Mouse (Mus musculus): ENCODE data around the gene Gm960. TPM values are rescaled to one million over a fixed set of nuclear protein-coding genes. Genes with fewer than 3 reads are reported as not detected.

Gm960 gene
- polyA plus RNA-seq, 1 experiment, result not detected

DNA sequence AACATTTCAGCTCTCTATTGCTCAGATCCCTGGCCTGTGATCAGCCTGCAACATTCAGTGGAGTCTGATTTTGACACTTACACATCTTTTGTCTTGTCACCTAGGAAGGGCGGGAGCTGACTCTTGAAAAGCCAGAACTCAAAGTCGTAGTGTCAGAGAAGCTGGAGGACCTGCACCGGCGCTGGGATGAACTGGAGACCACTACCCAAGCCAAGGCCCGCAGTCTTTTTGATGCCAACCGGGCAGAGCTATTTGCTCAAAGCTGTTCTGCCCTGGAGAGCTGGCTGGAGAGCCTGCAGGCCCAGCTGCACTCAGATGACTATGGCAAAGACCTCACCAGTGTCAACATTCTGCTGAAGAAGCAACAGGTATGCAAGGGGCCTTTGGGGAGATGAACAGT lies 43.8 kb upstream of the Gm960 start:
- 89% methylated on average over 6 of the region's 6 CpGs for WGBS
- no peak for DNase-seq (ENCODE audit: low read depth in 1 of 2, low spot score in 2 of 2)
- H3K36me3 ChIP-seq (ENCODE audit: control insufficient read depth, insufficient read depth, low read length), result no peaks in the 10 kb centered on the region
- no peak overlapping the region for H3K27ac ChIP-seq (ENCODE audit: insufficient read depth, low read length)
- no peaks in the 10 kb centered on the region for H3K27me3 ChIP-seq (ENCODE audit: control insufficient read depth, insufficient read depth, low read length)
- TF ChIP-seq POLR2A (IDR thresholded peaks at IDR 0.05; ENCODE audit: low read depth, low read length) (no peak), CTCF (IDR thresholded peaks at IDR 0.05; ENCODE audit: extremely low read depth, insufficient read depth, insufficient read length, insufficient replicate concordance) (no peak)
- H3K4me3 ChIP-seq (ENCODE audit: extremely low read depth, insufficient read depth, insufficient read length), result no peak overlapping the region
- H3K4me1 ChIP-seq (ENCODE audit: control insufficient read depth, insufficient read depth, insufficient read length), result no peaks in the 10 kb centered on the region

DNA sequence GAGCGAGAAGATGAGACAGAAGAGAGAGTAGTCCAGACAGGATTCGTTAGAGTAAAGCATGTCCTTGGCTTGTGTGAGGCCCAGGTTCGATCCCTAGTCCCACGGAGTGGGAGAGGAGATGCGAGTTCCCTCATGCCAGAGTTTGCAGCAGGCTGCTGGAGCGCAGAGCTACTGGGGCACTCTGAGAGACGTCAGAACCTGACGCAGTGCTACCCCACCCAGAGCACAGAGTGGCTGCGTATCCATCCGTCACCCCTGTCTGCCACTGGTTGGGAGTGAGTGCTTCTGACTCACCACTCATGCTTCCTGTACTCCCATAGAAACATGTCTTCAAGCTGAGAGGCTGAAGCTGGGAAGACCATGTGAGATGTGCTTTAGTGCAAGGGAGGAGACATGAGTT lies 43.0 kb upstream of the Gm960 start:
- DNase-seq (ENCODE audit: low read depth in 1 of 2, low spot score in 2 of 2), result no peak
- no peak overlapping the region for H3K27ac ChIP-seq (ENCODE audit: insufficient read depth, low read length)
- H3K4me1 ChIP-seq (ENCODE audit: control insufficient read depth, insufficient read depth, insufficient read length), result no peaks in the 10 kb centered on the region
- H3K27me3 ChIP-seq (ENCODE audit: control insufficient read depth, insufficient read depth, low read length), result no peaks in the 10 kb centered on the region
- 88% methylated on average over 10 of the region's 10 CpGs for WGBS
- no peaks in the 10 kb centered on the region for H3K36me3 ChIP-seq (ENCODE audit: control insufficient read depth, insufficient read depth, low read length)
- no peak overlapping the region for H3K4me3 ChIP-seq (ENCODE audit: extremely low read depth, insufficient read depth, insufficient read length)
- TF ChIP-seq POLR2A (IDR thresholded peaks at IDR 0.05; ENCODE audit: low read depth, low read length) (no peak), CTCF (IDR thresholded peaks at IDR 0.05; ENCODE audit: extremely low read depth, insufficient read depth, insufficient read length, insufficient replicate concordance) (no peak)

GRCm38 (mm10) chr19:4739762-4740161 lies 41.3 kb upstream of the Gm960 start:
- no peak for DNase-seq (ENCODE audit: low read depth in 1 of 2, low spot score in 2 of 2)
- TF ChIP-seq CTCF (IDR thresholded peaks at IDR 0.05; ENCODE audit: extremely low read depth, insufficient read depth, insufficient read length, insufficient replicate concordance) (no peak), POLR2A (IDR thresholded peaks at IDR 0.05; ENCODE audit: low read depth, low read length) (no peak)
- H3K27ac ChIP-seq (ENCODE audit: insufficient read depth, low read length), result no peak overlapping the region
- no peak overlapping the region for H3K4me3 ChIP-seq (ENCODE audit: extremely low read depth, insufficient read depth, insufficient read length)
- H3K4me1 ChIP-seq (ENCODE audit: control insufficient read depth, insufficient read depth, insufficient read length), result no peaks in the 10 kb centered on the region
- H3K36me3 ChIP-seq (ENCODE audit: control insufficient read depth, insufficient read depth, low read length), result no peaks in the 10 kb centered on the region
- 90% methylated on average over 5 of the region's 5 CpGs for WGBS
- no peaks in the 10 kb centered on the region for H3K27me3 ChIP-seq (ENCODE audit: control insufficient read depth, insufficient read depth, low read length)

DNA sequence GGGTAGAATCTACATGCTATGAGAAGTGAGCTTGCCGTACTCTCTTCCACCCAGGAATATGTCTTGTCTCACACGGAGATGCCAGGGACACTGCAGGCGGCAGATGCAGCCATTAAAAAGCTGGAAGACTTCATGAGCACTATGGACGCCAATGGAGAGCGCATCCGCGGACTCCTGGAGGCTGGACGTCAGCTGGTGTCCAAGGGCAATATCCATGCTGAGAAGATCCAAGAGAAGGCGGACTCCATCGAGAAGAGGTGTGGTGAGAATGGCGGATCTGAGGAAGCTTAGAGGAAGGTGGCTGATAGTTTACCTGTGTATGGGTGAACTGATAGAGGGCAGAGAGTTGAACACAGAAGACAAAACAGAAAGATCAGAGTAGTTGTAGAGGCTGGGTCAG lies 40.6 kb upstream of the Gm960 start:
- no peak for DNase-seq (ENCODE audit: low read depth in 1 of 2, low spot score in 2 of 2)
- WGBS, result 97% methylated on average over 11 of the region's 11 CpGs
- TF ChIP-seq CTCF (IDR thresholded peaks at IDR 0.05; ENCODE audit: extremely low read depth, insufficient read depth, insufficient read length, insufficient replicate concordance) (no peak), POLR2A (IDR thresholded peaks at IDR 0.05; ENCODE audit: low read depth, low read length) (no peak)
- no peaks in the 10 kb centered on the region for H3K4me1 ChIP-seq (ENCODE audit: control insufficient read depth, insufficient read depth, insufficient read length)
- no peak overlapping the region for H3K4me3 ChIP-seq (ENCODE audit: extremely low read depth, insufficient read depth, insufficient read length)
- no peaks in the 10 kb centered on the region for H3K27me3 ChIP-seq (ENCODE audit: control insufficient read depth, insufficient read depth, low read length)
- H3K36me3 ChIP-seq (ENCODE audit: control insufficient read depth, insufficient read depth, low read length), result no peaks in the 10 kb centered on the region
- H3K27ac ChIP-seq (ENCODE audit: insufficient read depth, low read length), result no peak overlapping the region

GRCm38 (mm10) chr19:4737866-4738265 lies 39.4 kb upstream of the Gm960 start:
- WGBS, result 72% methylated on average over 13 of the region's 13 CpGs
- Histone ChIP-seq H3K36me3 (ENCODE audit: control insufficient read depth, insufficient read depth, low read length) (no peaks in the 10 kb centered on the region), H3K4me3 (ENCODE audit: extremely low read depth, insufficient read depth, insufficient read length) (no peak overlapping the region), H3K27ac (ENCODE audit: insufficient read depth, low read length) (no peak overlapping the region), H3K4me1 (ENCODE audit: control insufficient read depth, insufficient read depth, insufficient read length) (no peaks in the 10 kb centered on the region), H3K27me3 (ENCODE audit: control insufficient read depth, insufficient read depth, low read length) (no peaks in the 10 kb centered on the region)
- TF ChIP-seq CTCF (IDR thresholded peaks at IDR 0.05; ENCODE audit: extremely low read depth, insufficient read depth, insufficient read length, insufficient replicate concordance) (no peak), POLR2A (IDR thresholded peaks at IDR 0.05; ENCODE audit: low read depth, low read length) (no peak)
- DNase-seq (ENCODE audit: low read depth in 1 of 2, low spot score in 2 of 2), result no peak

GRCm38 (mm10) chr19:4733052-4733451 lies 34.6 kb upstream of the Gm960 start:
- Histone ChIP-seq H3K4me3 (ENCODE audit: extremely low read depth, insufficient read depth, insufficient read length) (no peak overlapping the region), H3K27me3 (ENCODE audit: control insufficient read depth, insufficient read depth, low read length) (no peaks in the 10 kb centered on the region), H3K4me1 (ENCODE audit: control insufficient read depth, insufficient read depth, insufficient read length) (no peaks in the 10 kb centered on the region), H3K27ac (ENCODE audit: insufficient read depth, low read length) (no peak overlapping the region), H3K36me3 (ENCODE audit: control insufficient read depth, insufficient read depth, low read length) (no peaks in the 10 kb centered on the region)
- TF ChIP-seq POLR2A (IDR thresholded peaks at IDR 0.05; ENCODE audit: low read depth, low read length) (no peak), CTCF (IDR thresholded peaks at IDR 0.05; ENCODE audit: extremely low read depth, insufficient read depth, insufficient read length, insufficient replicate concordance) (no peak)
- DNase-seq (ENCODE audit: low read depth in 1 of 2, low spot score in 2 of 2), result no peak
- WGBS, result 76% methylated on average over 3 of the region's 3 CpGs

DNA sequence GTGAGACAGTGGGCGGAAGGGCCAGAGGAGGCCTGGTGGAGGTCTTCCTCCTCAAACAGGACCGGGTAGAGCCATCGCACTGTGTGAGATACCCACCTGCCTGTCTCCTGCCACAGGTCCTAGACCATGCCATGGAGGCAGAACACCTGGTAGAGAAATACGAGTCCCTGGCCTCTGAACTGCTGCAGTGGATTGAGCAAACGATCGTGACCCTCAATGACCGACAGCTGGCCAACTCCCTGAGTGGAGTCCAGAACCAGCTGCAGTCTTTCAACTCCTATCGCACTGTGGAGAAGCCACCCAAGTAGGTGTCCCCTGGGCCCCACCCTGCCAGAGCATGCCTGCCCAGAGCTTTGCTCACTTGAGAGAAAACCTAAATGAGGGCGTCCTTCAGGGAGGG lies 30.7 kb upstream of the Gm960 start:
- Histone ChIP-seq H3K4me3 (ENCODE audit: extremely low read depth, insufficient read depth, insufficient read length) (no peak overlapping the region), H3K27me3 (ENCODE audit: control insufficient read depth, insufficient read depth, low read length) (no peaks in the 10 kb centered on the region), H3K4me1 (ENCODE audit: control insufficient read depth, insufficient read depth, insufficient read length) (no peaks in the 10 kb centered on the region), H3K27ac (ENCODE audit: insufficient read depth, low read length) (no peak overlapping the region), H3K36me3 (ENCODE audit: control insufficient read depth, insufficient read depth, low read length) (no peaks in the 10 kb centered on the region)
- WGBS, result 87% methylated on average over 9 of the region's 9 CpGs
- DNase-seq (ENCODE audit: low read depth in 1 of 2, low spot score in 2 of 2), result no peak
- no peak for TF ChIP-seq POLR2A (IDR thresholded peaks at IDR 0.05; ENCODE audit: low read depth, low read length)
- no peak for TF ChIP-seq CTCF (IDR thresholded peaks at IDR 0.05; ENCODE audit: extremely low read depth, insufficient read depth, insufficient read length, insufficient replicate concordance)

Measured in spleen, adult 2 months (tissue).